Mouse (Mus musculus): Measurements from ENCODE around the gene Slc25a3. TPM values are rescaled to one million over a fixed set of nuclear protein-coding genes. Genes with fewer than 3 reads are reported as not detected.
A peak's percentile ranks its signal among the peaks of the same experiment; 100 is the strongest.

Gene Slc25a3
- polyA plus RNA-seq, 1 experiment from 2014 or later: 448 TPM

GRCm38 (mm10) chr10:91137400-91137799, 13.5 kb upstream of the Slc25a3 start:
- WGBS: 81% methylated on average over 9 of the region's 9 CpGs
- Histone ChIP-seq H3K4me2 (replicated peaks) (no peak overlapping the region), H3K4me3 (no peak overlapping the region)

GRCm38 (mm10) chr10:91135302-91135972, 11.6 kb upstream of the Slc25a3 start:
- Histone ChIP-seq H3K36me3 (no peaks in the 10 kb centered on the region), H3K9ac (no peak overlapping the region), H3K27ac (no peak overlapping the region), H3K4me3 (no peak overlapping the region), H3K9me3 (no peaks in the 10 kb centered on the region), H3K27me3 (no peaks in the 10 kb centered on the region), H3K4me1 (no peaks in the 10 kb centered on the region), H3K4me2 (replicated peaks) (no peak overlapping the region)
- no peak for ATAC-seq (ENCODE audit: low FRiP score, low read depth)
- 89% methylated on average over 7 of the region's 7 CpGs for WGBS

More at GRCm38 (mm10) chr10:91137400-91137799, 13.5 kb upstream of the Slc25a3 start:
- Histone ChIP-seq H3K27ac (no peak overlapping the region), H3K27me3 (no peaks in the 10 kb centered on the region), H3K4me1 (no peaks in the 10 kb centered on the region), H3K9ac (no peak overlapping the region), H3K9me3 (no peaks in the 10 kb centered on the region), H3K36me3 (no peaks in the 10 kb centered on the region)
- ATAC-seq (ENCODE audit: low FRiP score, low read depth): no peak

- Histone ChIP-seq H3K9ac (no peak overlapping the region), H3K4me3 (no peak overlapping the region), H3K36me3 (no peaks in the 10 kb centered on the region), H3K4me2 (replicated peaks) (no peak overlapping the region), H3K4me1 (no peaks in the 10 kb centered on the region), H3K27me3 (no peaks in the 10 kb centered on the region), H3K9me3 (0 out of 2 replicates have a peak, but pooled peaks cover 4% of the 10 kb centered on the region), H3K27ac (no peak overlapping the region)
- no peak for ATAC-seq (ENCODE audit: low FRiP score, low read depth)
- 100% methylated on average over 1 of the region's 1 CpGs for WGBS
Measured at GRCm38 (mm10) chr10:91131565-91131964, 7.7 kb upstream of the Slc25a3 start.

GRCm38 (mm10) chr10:91130792-91131191, 6.9 kb upstream of the Slc25a3 start:
- Histone ChIP-seq H3K4me1 (no peaks in the 10 kb centered on the region), H3K9me3 (0 out of 2 replicates have a peak, but pooled peaks cover 4% of the 10 kb centered on the region), H3K27me3 (no peaks in the 10 kb centered on the region), H3K4me3 (no peak overlapping the region), H3K9ac (no peak overlapping the region), H3K27ac (no peak overlapping the region), H3K4me2 (replicated peaks) (no peak overlapping the region), H3K36me3 (no peaks in the 10 kb centered on the region)
- 95% methylated on average over 3 of the region's 3 CpGs for WGBS
- ATAC-seq (ENCODE audit: low FRiP score, low read depth): no peak

- Histone ChIP-seq H3K36me3 (no peaks in the 10 kb centered on the region), H3K27me3 (no peaks in the 10 kb centered on the region), H3K9me3 (0 out of 2 replicates have a peak, but pooled peaks cover 4% of the 10 kb centered on the region), H3K4me2 (replicated peaks) (no peak overlapping the region), H3K9ac (no peak overlapping the region), H3K4me3 (no peak overlapping the region), H3K27ac (no peak overlapping the region), H3K4me1 (no peaks in the 10 kb centered on the region)
- WGBS: 82% methylated on average over 1 of the region's 1 CpGs
- ATAC-seq (ENCODE audit: low FRiP score, low read depth): no peak
Measured at GRCm38 (mm10) chr10:91128551-91129160, 4.8 kb upstream of the Slc25a3 start.

- H3K4me3 ChIP-seq: no peak overlapping the region
- no peak overlapping the region for H3K9ac ChIP-seq
- no peak for ATAC-seq (ENCODE audit: low FRiP score, low read depth)
- H3K4me2 ChIP-seq (replicated peaks): no peak overlapping the region
- 68% methylated on average over 2 of the region's 2 CpGs for WGBS
- no peak overlapping the region for H3K27ac ChIP-seq
- no peaks in the 10 kb centered on the region for H3K36me3 ChIP-seq
- H3K27me3 ChIP-seq: no peaks in the 10 kb centered on the region
- 0 out of 2 replicates have a peak, but pooled peaks cover 4% of the 10 kb centered on the region for H3K9me3 ChIP-seq
- peaks cover 6% of the 10 kb centered on the region for H3K4me1 ChIP-seq
Measured at GRCm38 (mm10) chr10:91127395-91127794, 3.5 kb upstream of the Slc25a3 start.

GRCm38 (mm10) chr10:91126618-91127355, 2.9 kb upstream of the Slc25a3 start:
- 74% methylated on average over 10 of the region's 10 CpGs for whole genome bisulfite sequencing
- ATAC-seq (ENCODE audit: low FRiP score, low read depth): no peak

GRCm38 (mm10) chr10:91123281-91123827, 505 bp downstream of the Slc25a3 start:
- WGBS: under 1% methylated on average over 44 of the region's 44 CpGs
- Histone ChIP-seq H3K36me3 (peaks cover 37% of the 10 kb centered on the region), H3K27me3 (no peaks in the 10 kb centered on the region), H3K4me2 (replicated peaks) (peak overlapping the region; percentile 92), H3K27ac (peak overlapping the region; percentile 90), H3K4me3 (peak overlapping the region; percentile 95), H3K9ac (peak overlapping the region; percentile 95), H3K9me3 (no peaks in the 10 kb centered on the region), H3K4me1 (peaks cover 12% of the 10 kb centered on the region)
- ATAC-seq (ENCODE audit: low FRiP score, low read depth): peak; percentile 33

More at GRCm38 (mm10) chr10:91126618-91127355, 2.9 kb upstream of the Slc25a3 start:
- no peak overlapping the region for H3K9ac ChIP-seq
- H3K4me2 ChIP-seq (replicated peaks): no peak overlapping the region
- peaks cover 4% of the 10 kb centered on the region; the same call in 1 of the 2 replicates for H3K36me3 ChIP-seq
- H3K9me3 ChIP-seq: 0 out of 2 replicates have a peak, but pooled peaks cover 4% of the 10 kb centered on the region
- no peak overlapping the region for H3K27ac ChIP-seq
- peaks cover 12% of the 10 kb centered on the region for H3K4me1 ChIP-seq
- no peaks in the 10 kb centered on the region for H3K27me3 ChIP-seq
- no peak overlapping the region for H3K4me3 ChIP-seq

- WGBS: 30% methylated on average over 6 of the region's 6 CpGs
- H3K4me1 ChIP-seq: peaks cover 12% of the 10 kb centered on the region
Measured at GRCm38 (mm10) chr10:91122646-91123045, 1.2 kb downstream of the Slc25a3 start.

GRCm38 (mm10) chr10:91116958-91117357, 6.9 kb downstream of the Slc25a3 start:
- H3K27ac ChIP-seq: no peak overlapping the region
- H3K4me3 ChIP-seq: no peak overlapping the region
- H3K9me3 ChIP-seq: peaks cover 26% of the 10 kb centered on the region
- H3K9ac ChIP-seq: no peak overlapping the region
- WGBS: 95% methylated on average over 12 of the region's 12 CpGs
- no peaks in the 10 kb centered on the region for H3K27me3 ChIP-seq
- no peak for ATAC-seq (ENCODE audit: low FRiP score, low read depth)
- H3K4me2 ChIP-seq (replicated peaks): no peak overlapping the region
- H3K36me3 ChIP-seq: peaks cover 94% of the 10 kb centered on the region
- H3K4me1 ChIP-seq: peaks cover 2% of the 10 kb centered on the region

More at GRCm38 (mm10) chr10:91122646-91123045, 1.2 kb downstream of the Slc25a3 start:
- H3K27me3 ChIP-seq: no peaks in the 10 kb centered on the region
- H3K9me3 ChIP-seq: no peaks in the 10 kb centered on the region
- no peak overlapping the region for H3K27ac ChIP-seq
- ATAC-seq (ENCODE audit: low FRiP score, low read depth): no peak
- H3K9ac ChIP-seq: peak overlapping the region; percentile 95
- H3K36me3 ChIP-seq: peaks cover 44% of the 10 kb centered on the region
- H3K4me3 ChIP-seq: peak overlapping the region; percentile 95
- H3K4me2 ChIP-seq (replicated peaks): peak overlapping the region; percentile 92

GRCm38 (mm10) chr10:91109841-91110240, 14.0 kb downstream of the Slc25a3 start:
- Histone ChIP-seq H3K9ac (no peak overlapping the region), H3K4me3 (no peak overlapping the region), H3K36me3 (peaks cover 32% of the 10 kb centered on the region), H3K9me3 (peaks cover 39% of the 10 kb centered on the region), H3K27ac (no peak overlapping the region), H3K27me3 (no peaks in the 10 kb centered on the region), H3K4me1 (no peaks in the 10 kb centered on the region), H3K4me2 (replicated peaks) (no peak overlapping the region)
- WGBS: 69% methylated on average over 4 of the region's 4 CpGs
- no peak for ATAC-seq (ENCODE audit: low FRiP score, low read depth)

- H3K4me1 ChIP-seq: no peaks in the 10 kb centered on the region
- H3K4me2 ChIP-seq (replicated peaks): no peak overlapping the region
- WGBS: 84% methylated on average over 3 of the region's 3 CpGs
- ATAC-seq (ENCODE audit: low FRiP score, low read depth): no peak
- H3K27me3 ChIP-seq: no peaks in the 10 kb centered on the region
- no peak overlapping the region for H3K4me3 ChIP-seq
- H3K9me3 ChIP-seq: peaks cover 9% of the 10 kb centered on the region; the same call in 1 of the 2 replicates
- no peak overlapping the region for H3K9ac ChIP-seq
- H3K27ac ChIP-seq: no peak overlapping the region
- peaks cover 15% of the 10 kb centered on the region for H3K36me3 ChIP-seq
Measured at GRCm38 (mm10) chr10:91105981-91106380, 17.9 kb downstream of the Slc25a3 start.

Data from limb, embryonic 13.5 days (tissue).